Mouse (Mus musculus) midbrain, embryonic 16.5 days (tissue): ENCODE measurements around the gene Lpin2. TPM values are rescaled to one million over a fixed set of nuclear protein-coding genes. Genes with fewer than 3 reads are reported as not detected.
A peak's percentile ranks its signal among the peaks of the same experiment; 100 is the strongest.

Experiments
- ATAC-seq: fragments of 200-750 bp; cut with Nextera tagmentation; 2 replicates; pipeline ENCODE4 v1.8.0; 2017; ENCODE audit warnings: moderate TSS enrichment
- H3K27ac ChIP-seq: fragments of 300-500 bp; sonication (generic); 2 replicates; pipeline ENCODE4 v1.5.1; 2014; ENCODE audit warnings: mild to moderate bottlenecking, low read length, mixed read lengths
- H3K27me3 ChIP-seq: fragments of 300-500 bp; sonication (generic); 2 replicates; pipeline ENCODE4 v1.6.1; 2014; ENCODE audit warnings: low read depth, low read length, mixed read lengths; ENCODE audit not compliant: control insufficient read depth, insufficient read depth
- H3K36me3 ChIP-seq: fragments of 300-500 bp; sonication (generic); 2 replicates; pipeline ENCODE4 v1.6.1; 2014; ENCODE audit warnings: mild to moderate bottlenecking, low read length, moderate library complexity, mixed read lengths; ENCODE audit not compliant: control insufficient read depth, insufficient read depth
- H3K4me1 ChIP-seq: fragments of 300-500 bp; sonication (generic); 2 replicates; pipeline ENCODE4 v1.6.1; 2014; ENCODE audit warnings: mild to moderate bottlenecking, low read length, mixed read lengths; ENCODE audit not compliant: control insufficient read depth, insufficient read depth
- H3K4me2 ChIP-seq: fragments of 300-500 bp; sonication (generic); 2 replicates; pipeline ENCODE4 v1.6.1; 2014; ENCODE audit warnings: mild to moderate bottlenecking, low read length, mixed read lengths
- H3K4me3 ChIP-seq: fragments of 300-500 bp; sonication (generic); 2 replicates; pipeline ENCODE4 v1.5.1; 2014; ENCODE audit warnings: low read depth, mild to moderate bottlenecking, low read length, moderate library complexity, mixed read lengths
- H3K9ac ChIP-seq: fragments of 300-500 bp; sonication (generic); 2 replicates; pipeline ENCODE4 v1.6.1; 2014; ENCODE audit warnings: low read depth, low read length, mixed read lengths
- H3K9me3 ChIP-seq: fragments of 300-500 bp; sonication (generic); replicated peaks from 2 replicates; pipeline ENCODE4 v1.6.1; 2014; ENCODE audit warnings: mild to moderate bottlenecking, low read length, mixed read lengths; ENCODE audit not compliant: control insufficient read depth, poor library complexity, severe bottlenecking
- WGBS: fragments of 180-500 bp; shearing (Covaris S2); extraction: QIAGEN DNeasy Blood & Tissue Kit; methylation state at CpG from one replicate; pipeline ENCODE4 v1.1.7; 2014; 5-methylcytosine and 5-hydroxymethylcytosine counted together
- polyA plus RNA-seq: library from polyadenylated mRNA; unstranded; fragments of >200 nt; fragmentation: Nextera tagmentation; extraction: Ambion mirVana; gene quantifications from 2 replicates; pipeline ENCODE4 v1.2.1, GENCODE M21; 2015

The Lpin2 gene
- polyA plus RNA-seq, 1 experiment from 2014 or later: 45.0 TPM

DNA sequence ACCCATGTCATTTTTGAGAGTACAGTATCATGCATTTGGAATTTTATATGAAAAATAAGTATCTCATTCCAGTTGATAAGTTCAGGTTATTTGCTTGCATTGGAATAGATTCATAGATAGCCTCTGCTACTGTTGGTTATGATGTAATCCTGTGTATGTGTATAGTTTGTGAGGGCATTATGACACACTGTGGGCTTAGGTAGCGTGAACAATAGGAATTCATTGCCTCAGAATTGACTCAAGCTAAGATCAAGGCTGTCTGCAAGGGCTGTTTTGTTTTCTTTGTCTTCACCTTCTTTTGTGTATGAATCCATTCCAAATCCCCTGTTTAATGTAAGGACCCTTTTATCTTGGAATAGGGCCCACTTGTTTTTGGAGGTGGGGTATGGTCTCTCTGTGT is 10.7 kb downstream of the Lpin2 start:
- ATAC-seq: no peak
- H3K4me3 ChIP-seq: no peak overlapping the region
- no peaks in the 10 kb centered on the region; the same call in 1 of the 2 replicates for H3K9me3 ChIP-seq
- H3K4me1 ChIP-seq: peaks cover 3% of the 10 kb centered on the region; the same call in 1 of the 2 replicates
- H3K27me3 ChIP-seq: no peaks in the 10 kb centered on the region
- no peaks in the 10 kb centered on the region for H3K36me3 ChIP-seq
- H3K27ac ChIP-seq: no peak overlapping the region
- H3K9ac ChIP-seq: no peak overlapping the region
- WGBS: 91% methylated on average over 1 of the region's 1 CpGs
- H3K4me2 ChIP-seq: no peak overlapping the region

DNA sequence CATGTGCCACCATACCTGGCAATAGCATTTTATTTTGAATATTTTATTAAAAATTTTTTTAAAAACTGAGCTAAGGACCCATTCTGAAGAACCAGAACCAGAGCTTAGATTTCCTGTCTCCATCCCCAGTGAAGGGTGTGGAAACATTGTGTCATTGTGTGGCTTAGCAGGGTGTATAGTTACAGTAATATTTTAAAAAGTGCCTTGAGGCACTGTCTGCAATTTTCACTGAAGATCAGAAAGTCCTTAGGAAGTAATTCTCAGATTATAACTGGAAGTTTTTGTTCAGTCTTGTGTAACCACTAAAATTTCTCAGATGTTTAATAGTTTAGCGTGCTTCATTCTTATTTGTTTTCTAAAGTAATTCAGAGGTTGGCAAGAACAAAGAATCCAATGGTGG is 11.1 kb downstream of the Lpin2 start:
- H3K9ac ChIP-seq: no peak overlapping the region
- H3K27me3 ChIP-seq: no peaks in the 10 kb centered on the region
- H3K27ac ChIP-seq: no peak overlapping the region
- H3K4me3 ChIP-seq: no peak overlapping the region
- peaks cover 3% of the 10 kb centered on the region; the same call in 1 of the 2 replicates for H3K4me1 ChIP-seq
- no peak for ATAC-seq
- WGBS: 64% methylated on average over 1 of the region's 1 CpGs
- H3K9me3 ChIP-seq: no peaks in the 10 kb centered on the region; the same call in 1 of the 2 replicates
- no peak overlapping the region for H3K4me2 ChIP-seq
- H3K36me3 ChIP-seq: no peaks in the 10 kb centered on the region

DNA sequence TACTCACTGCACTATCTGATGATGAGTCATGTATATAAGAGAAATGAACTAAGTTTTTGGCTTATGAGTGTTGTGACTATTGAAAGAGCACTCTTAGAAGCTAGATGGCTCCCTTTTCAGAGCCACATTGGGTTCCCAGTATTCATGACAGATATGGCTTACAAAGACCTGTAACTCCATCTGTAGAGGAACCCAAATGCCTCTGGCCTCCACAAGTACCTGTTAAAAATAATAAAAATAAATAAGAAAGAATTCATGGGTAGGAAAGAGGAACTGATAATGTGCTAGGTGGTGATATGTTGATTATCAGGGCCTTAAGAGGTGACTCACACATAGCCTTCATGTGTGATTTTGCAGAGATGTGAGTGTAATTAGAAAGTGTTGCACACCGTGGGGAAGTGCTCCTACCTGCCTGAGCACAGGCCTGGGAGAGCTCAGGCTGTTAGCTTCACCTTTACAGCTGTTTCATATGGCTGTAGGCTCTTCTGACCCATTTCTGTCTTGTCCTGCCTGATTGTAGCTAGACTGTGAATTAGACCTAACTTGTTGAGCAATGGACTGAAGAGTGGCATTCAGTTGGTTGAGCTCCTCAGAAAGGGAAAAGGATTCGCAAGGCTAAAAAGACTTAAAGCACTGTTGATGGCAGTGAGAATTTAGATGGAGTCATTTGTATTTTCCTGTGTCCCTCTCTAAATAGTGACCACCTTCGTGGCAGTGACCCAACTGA is 12.7 kb downstream of the Lpin2 start:
- Histone ChIP-seq H3K9ac (no peak overlapping the region), H3K36me3 (no peaks in the 10 kb centered on the region), H3K4me2 (no peak overlapping the region), H3K4me1 (peaks cover 3% of the 10 kb centered on the region; the same call in 1 of the 2 replicates), H3K4me3 (no peak overlapping the region), H3K9me3 (no peaks in the 10 kb centered on the region; the same call in 1 of the 2 replicates), H3K27me3 (no peaks in the 10 kb centered on the region), H3K27ac (no peak overlapping the region)
- no peak for ATAC-seq
- WGBS: 89% methylated on average over 3 of the region's 3 CpGs

DNA sequence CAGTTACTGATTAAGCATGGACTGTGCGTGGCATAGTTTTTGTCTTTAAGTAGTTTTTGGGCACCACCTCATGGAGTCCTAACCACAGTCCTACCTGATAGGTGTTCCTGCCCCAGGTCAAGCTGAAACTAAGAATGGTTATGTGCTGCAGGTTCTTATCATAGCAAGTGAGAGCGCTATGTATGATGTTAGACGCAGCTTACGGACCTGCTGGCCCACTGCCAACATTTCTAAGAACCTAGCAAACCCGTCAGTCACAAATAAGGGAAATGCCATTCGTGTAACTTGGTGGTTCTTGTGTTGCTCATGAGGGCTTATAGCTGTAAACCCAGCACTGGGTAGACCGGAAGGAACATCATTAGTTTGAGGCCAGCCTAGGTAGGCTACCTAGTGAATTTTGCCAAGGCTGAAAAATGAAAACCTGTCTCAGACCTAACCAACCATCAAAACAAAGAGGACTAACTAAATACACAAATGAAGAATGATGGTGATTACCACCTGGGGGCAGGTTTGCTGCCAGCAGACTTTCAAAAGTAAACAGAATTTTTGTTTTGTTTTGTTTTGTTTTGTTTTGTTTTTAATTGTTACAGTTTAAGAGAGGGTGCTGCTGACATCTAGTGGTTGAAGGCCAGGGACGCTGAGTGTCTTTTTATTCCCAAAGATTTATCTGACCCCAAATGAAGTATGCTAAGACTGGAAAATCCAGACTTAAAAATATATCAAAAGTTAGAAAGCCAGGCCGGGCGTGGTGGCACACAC is 13.5 kb downstream of the Lpin2 start:
- WGBS: 52% methylated on average over 10 of the region's 10 CpGs
- no peaks in the 10 kb centered on the region for H3K27me3 ChIP-seq
- H3K36me3 ChIP-seq: no peaks in the 10 kb centered on the region
- no peaks in the 10 kb centered on the region; the same call in 1 of the 2 replicates for H3K9me3 ChIP-seq
- no peak overlapping the region for H3K27ac ChIP-seq
- H3K4me1 ChIP-seq: peaks cover 3% of the 10 kb centered on the region; the same call in 1 of the 2 replicates
- H3K9ac ChIP-seq: no peak overlapping the region
- ATAC-seq: 0 out of 2 replicates have a peak, but pooled peaks have one; percentile 43
- no peak overlapping the region for H3K4me3 ChIP-seq
- peak overlapping the region; percentile 27; the same call in 1 of the 2 replicates for H3K4me2 ChIP-seq

DNA sequence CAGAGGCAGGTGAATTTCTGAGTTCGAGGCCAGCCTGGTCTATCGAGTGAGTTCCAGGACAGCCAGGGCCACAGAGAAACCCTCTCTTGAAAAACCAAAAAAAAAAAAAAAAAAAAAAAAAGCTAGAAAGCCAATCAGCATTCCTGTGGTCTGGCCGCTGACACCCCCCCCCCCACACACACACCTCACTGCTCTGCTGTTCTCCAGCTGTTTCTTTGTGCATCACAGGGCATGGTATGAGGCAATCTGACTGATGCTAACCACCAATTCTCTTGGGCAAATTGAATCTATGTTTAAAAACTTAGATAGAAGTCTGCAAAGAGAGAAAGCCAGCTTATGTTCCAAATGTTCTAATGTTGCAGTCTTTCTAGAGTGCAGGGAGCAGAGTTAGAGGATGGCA is 14.1 kb downstream of the Lpin2 start:
- no peak for ATAC-seq

DNA sequence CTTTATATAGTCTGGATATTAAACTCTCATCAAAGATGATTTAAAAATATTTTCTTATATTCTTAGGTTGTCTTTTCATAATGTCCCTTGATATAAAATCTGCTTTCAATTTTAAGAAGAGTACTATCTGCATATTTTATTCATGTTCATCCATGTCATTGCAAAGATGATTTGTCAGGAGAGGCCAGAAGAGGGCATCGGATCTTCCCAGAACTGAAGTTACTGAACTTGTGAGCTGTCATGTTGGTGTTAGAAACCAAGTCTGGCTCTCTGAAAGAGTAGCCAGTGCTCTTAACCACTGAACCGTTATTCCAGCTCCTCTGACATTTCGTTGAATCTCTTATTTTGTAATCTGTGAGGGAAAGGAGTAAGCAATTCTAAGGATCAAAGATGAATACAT is 17.0 kb downstream of the Lpin2 start:
- Histone ChIP-seq H3K27ac (no peak overlapping the region), H3K4me2 (no peak overlapping the region), H3K9me3 (no peaks in the 10 kb centered on the region), H3K4me3 (no peak overlapping the region), H3K36me3 (no peaks in the 10 kb centered on the region), H3K4me1 (peaks cover 6% of the 10 kb centered on the region), H3K27me3 (no peaks in the 10 kb centered on the region), H3K9ac (no peak overlapping the region)
- ATAC-seq: no peak
- WGBS: 75% methylated on average over 3 of the region's 3 CpGs

More for the DNA sequence above, 14.1 kb downstream of the Lpin2 start:
- Histone ChIP-seq H3K27ac (no peak overlapping the region), H3K4me3 (no peak overlapping the region), H3K27me3 (no peaks in the 10 kb centered on the region), H3K36me3 (no peaks in the 10 kb centered on the region), H3K4me2 (no peak overlapping the region), H3K4me1 (peaks cover 3% of the 10 kb centered on the region; the same call in 1 of the 2 replicates), H3K9me3 (no peaks in the 10 kb centered on the region; the same call in 1 of the 2 replicates), H3K9ac (no peak overlapping the region)
- WGBS: 73% methylated on average over 3 of the region's 3 CpGs

DNA sequence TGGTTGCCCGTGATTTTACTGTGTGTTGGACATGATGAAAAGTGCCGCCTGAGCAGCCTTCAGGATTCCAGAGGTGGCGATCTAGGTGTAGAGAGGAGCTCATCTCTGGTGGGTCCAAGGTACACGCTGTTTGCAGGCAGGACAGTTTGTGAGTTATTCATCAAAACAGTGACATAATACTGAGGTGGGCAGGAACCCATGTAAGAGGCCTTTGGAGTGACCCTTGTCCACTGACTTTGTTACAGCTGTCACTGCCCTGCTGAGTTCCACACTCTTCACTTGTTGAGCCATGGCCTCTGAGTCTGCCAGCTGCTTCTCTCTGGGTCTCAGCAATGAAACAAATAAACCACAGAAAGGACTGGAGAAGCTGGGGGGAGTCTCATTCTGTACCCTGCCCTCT is 19.8 kb downstream of the Lpin2 start:
- no peak overlapping the region for H3K27ac ChIP-seq
- H3K4me1 ChIP-seq: peaks cover 3% of the 10 kb centered on the region
- no peak for ATAC-seq
- H3K36me3 ChIP-seq: no peaks in the 10 kb centered on the region
- no peak overlapping the region for H3K4me3 ChIP-seq
- no peaks in the 10 kb centered on the region for H3K27me3 ChIP-seq
- WGBS: 83% methylated on average over 4 of the region's 4 CpGs
- H3K9ac ChIP-seq: no peak overlapping the region
- no peak overlapping the region for H3K4me2 ChIP-seq
- no peaks in the 10 kb centered on the region for H3K9me3 ChIP-seq

DNA sequence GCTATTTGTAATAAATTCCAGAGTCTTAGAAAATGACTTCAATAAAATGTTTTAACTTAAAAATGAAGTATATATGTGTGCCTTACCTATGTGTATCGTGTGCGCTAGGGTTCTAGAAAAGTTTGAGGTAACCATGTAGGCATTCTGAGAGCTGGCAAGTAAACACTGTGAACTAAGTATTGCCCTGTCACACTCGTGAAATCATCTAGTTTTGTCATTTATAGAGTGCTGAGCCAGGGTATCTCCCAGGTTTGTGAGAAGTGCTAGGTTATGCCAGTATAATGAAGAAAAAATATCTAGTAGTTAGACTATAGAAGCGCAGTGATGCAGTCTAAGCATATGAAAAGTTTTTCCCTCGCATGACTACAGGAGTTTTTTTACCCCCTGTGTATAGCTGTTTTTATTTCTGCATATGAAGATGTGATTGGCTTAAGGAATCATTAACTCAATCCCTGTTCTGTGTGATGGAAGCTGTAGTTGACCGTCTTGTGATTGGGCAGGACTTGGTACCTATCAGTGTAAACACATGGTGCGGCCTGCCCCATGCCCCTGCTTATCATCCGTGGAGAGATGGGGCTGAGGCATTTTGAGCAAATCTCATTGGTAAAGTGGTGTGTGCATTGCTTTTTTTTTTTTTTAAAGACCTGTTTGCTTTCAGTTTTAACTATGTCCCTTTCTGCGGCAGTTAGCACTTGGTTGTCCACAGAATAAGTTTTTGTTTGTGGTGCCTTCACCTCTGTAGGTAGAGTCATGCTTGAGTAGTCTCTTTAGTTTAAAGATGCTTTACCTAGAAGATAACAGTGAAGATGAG is 21.8 kb downstream of the Lpin2 start:
- Histone ChIP-seq H3K4me2 (no peak overlapping the region), H3K27ac (no peak overlapping the region), H3K4me1 (peaks cover 3% of the 10 kb centered on the region), H3K4me3 (no peak overlapping the region), H3K9ac (no peak overlapping the region), H3K27me3 (no peaks in the 10 kb centered on the region), H3K9me3 (no peaks in the 10 kb centered on the region), H3K36me3 (no peaks in the 10 kb centered on the region)
- WGBS: 92% methylated on average over 9 of the region's 9 CpGs
- ATAC-seq: no peak
